Mouse (Mus musculus) forebrain, embryonic 11.5 days (tissue): ENCODE measurements at regions not wholly inside any gene's neighbourhood (a gene's known extent, or its start where the extent isn't known, plus 50 kb on each side); places are given as distances from the start of the nearest gene placed in this dataset.

Source experiments
- ATAC-seq: fragments of 200-750 bp; cut with Nextera tagmentation; replicated peaks from 2 replicates; pipeline ENCODE4 v1.8.0; 2017; ENCODE audit warnings: moderate TSS enrichment; ENCODE audit not compliant: low FRiP score
- DNase-seq: peaks from one replicate; pipeline ENCODE4 v3.0.0-alpha.2; 2017; ENCODE audit warnings: low spot score
- H3K27ac ChIP-seq: fragments of 300-500 bp; sonication (generic); 2 replicates; pipeline ENCODE4 v1.5.1; 2014; ENCODE audit warnings: low read depth, low read length
- H3K27me3 ChIP-seq: fragments of 300-500 bp; sonication (generic); 2 replicates; pipeline ENCODE4 v1.6.1; 2014; ENCODE audit warnings: mild to moderate bottlenecking, low read length, mixed read lengths; ENCODE audit not compliant: control insufficient read depth, insufficient read depth
- H3K36me3 ChIP-seq: fragments of 300-500 bp; sonication (generic); 2 replicates; pipeline ENCODE4 v1.6.1; 2014; ENCODE audit warnings: mild to moderate bottlenecking, low read length, moderate library complexity, mixed read lengths; ENCODE audit not compliant: control insufficient read depth, insufficient read depth
- H3K4me1 ChIP-seq: fragments of 300-500 bp; sonication (generic); replicated peaks from 2 replicates; pipeline ENCODE4 v1.6.1; 2014; ENCODE audit warnings: low read length, mixed read lengths; ENCODE audit not compliant: control insufficient read depth, insufficient read depth
- H3K4me2 ChIP-seq: fragments of 300-500 bp; sonication (generic); 2 replicates; pipeline ENCODE4 v1.6.1; 2014; ENCODE audit warnings: low read depth, mild to moderate bottlenecking, low read length, moderate library complexity, mixed read lengths; ENCODE audit not compliant: severe bottlenecking
- H3K4me3 ChIP-seq: fragments of 300-500 bp; sonication (generic); 2 replicates; pipeline ENCODE4 v1.5.1; 2014; ENCODE audit warnings: low read depth, low read length
- H3K9ac ChIP-seq: fragments of 300-500 bp; sonication (generic); 2 replicates; pipeline ENCODE4 v1.6.1; 2014; ENCODE audit warnings: low read length
- H3K9me3 ChIP-seq: fragments of 300-500 bp; sonication (generic); 2 replicates; pipeline ENCODE4 v1.6.1; 2016; ENCODE audit warnings: low read length, mixed read lengths; ENCODE audit not compliant: control insufficient read depth
- WGBS: fragments of 180-500 bp; shearing (Covaris S2); extraction: QIAGEN DNeasy Blood & Tissue Kit; methylation state at CpG from one replicate; pipeline ENCODE4 v1.1.7; 2014; 5-methylcytosine and 5-hydroxymethylcytosine counted together

- no peak for ATAC-seq
- Histone ChIP-seq H3K4me2 (no peak overlapping the region), H3K9me3 (no peaks in the 10 kb centered on the region), H3K27me3 (no peaks in the 10 kb centered on the region), H3K4me1 (no peaks in the 10 kb centered on the region), H3K27ac (no peak overlapping the region), H3K9ac (no peak overlapping the region), H3K4me3 (no peak overlapping the region), H3K36me3 (no peaks in the 10 kb centered on the region)
- DNase-seq: no peak
- WGBS: 83% methylated on average over 17 of the region's 17 CpGs
These were observed 609.8 kb upstream of the Vrk2 start for GRCm38 (mm10) chr11:27203330-27204214.

DNA sequence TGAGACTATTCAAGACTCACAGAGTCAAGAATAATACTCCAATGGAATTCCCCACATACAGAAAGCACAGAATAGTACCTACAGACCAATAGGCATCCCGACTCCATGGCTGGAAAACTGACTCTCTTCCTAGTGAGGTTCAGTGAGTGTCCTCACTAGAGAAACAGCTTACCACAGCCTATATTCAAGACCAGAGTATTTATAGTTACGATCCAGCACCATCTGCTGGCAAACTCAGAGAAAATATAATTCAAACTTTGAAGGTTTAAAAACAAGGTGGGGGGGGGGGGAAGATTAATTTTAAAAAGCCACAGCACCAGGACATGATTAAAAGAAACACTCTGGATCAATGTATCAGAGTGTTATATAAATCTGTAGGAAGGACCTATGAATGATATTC, 590.2 kb upstream of the Vrk2 start:
- H3K27me3 ChIP-seq: no peaks in the 10 kb centered on the region
- no peak overlapping the region for H3K4me3 ChIP-seq
- WGBS: 80% methylated on average over 2 of the region's 2 CpGs
- no peaks in the 10 kb centered on the region for H3K4me1 ChIP-seq
- H3K4me2 ChIP-seq: no peak overlapping the region
- ATAC-seq (no peak), DNase-seq (no peak)
- H3K36me3 ChIP-seq: no peaks in the 10 kb centered on the region
- no peaks in the 10 kb centered on the region for H3K9me3 ChIP-seq
- no peak overlapping the region for H3K9ac ChIP-seq
- H3K27ac ChIP-seq: no peak overlapping the region

DNA sequence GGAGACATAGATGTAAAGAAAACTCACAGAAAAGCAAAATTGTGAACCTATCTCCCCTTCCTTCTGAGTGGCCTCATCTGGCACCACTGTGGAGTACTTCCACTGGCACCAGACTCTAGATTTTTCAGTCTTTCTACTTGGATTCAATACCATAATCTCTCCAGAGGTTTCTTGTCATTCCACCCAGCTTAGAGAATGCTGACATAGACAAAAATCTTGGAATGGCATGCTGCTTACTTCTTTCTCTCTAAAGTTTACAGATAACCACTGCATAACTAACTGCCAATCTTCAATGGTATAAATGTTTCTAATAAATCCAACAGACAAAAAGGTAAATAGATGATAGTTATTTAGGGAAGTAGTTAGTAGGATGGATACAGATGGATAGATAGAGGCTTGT, 589.6 kb upstream of the Vrk2 start:
- Histone ChIP-seq H3K36me3 (no peaks in the 10 kb centered on the region), H3K27me3 (no peaks in the 10 kb centered on the region), H3K9me3 (no peaks in the 10 kb centered on the region), H3K4me2 (no peak overlapping the region), H3K27ac (no peak overlapping the region), H3K9ac (no peak overlapping the region), H3K4me3 (no peak overlapping the region), H3K4me1 (no peaks in the 10 kb centered on the region)
- DNase-seq: no peak
- ATAC-seq: no peak

DNA sequence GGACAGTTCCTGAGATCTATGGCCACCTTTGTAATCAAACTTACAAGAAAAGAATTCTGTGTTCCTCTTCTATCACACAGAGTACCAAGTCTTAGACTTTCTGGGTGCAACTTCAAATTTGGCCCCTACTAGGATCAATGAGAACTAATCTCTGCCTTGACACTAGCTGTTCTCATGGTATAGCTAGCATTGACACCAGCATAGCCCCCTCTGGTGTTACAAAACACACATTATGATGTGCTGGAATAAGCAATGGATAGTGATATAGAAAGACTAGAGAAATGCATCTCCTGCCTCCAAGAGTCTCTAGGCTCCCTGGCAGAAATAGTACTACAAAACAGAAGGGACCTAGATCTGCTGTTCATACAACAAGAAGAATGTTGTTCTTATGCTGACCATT, 566.6 kb upstream of the Vrk2 start:
- DNase-seq: no peak
- H3K9ac ChIP-seq: no peak overlapping the region
- no peaks in the 10 kb centered on the region for H3K27me3 ChIP-seq
- H3K4me1 ChIP-seq: no peaks in the 10 kb centered on the region
- no peak overlapping the region for H3K27ac ChIP-seq
- H3K4me3 ChIP-seq: no peak overlapping the region
- no peak for ATAC-seq
- no peak overlapping the region for H3K4me2 ChIP-seq
- H3K9me3 ChIP-seq: no peaks in the 10 kb centered on the region
- no peaks in the 10 kb centered on the region for H3K36me3 ChIP-seq
